Mouse (Mus musculus) ES-Bruce4 (cell line): Measurements from ENCODE around the gene Ltb. TPM values are rescaled to one million over a fixed set of nuclear protein-coding genes. Genes with fewer than 3 reads are reported as not detected.

ENCODE experiments used
- H3K27ac ChIP-seq: 2 replicates; pipeline ENCODE4 v1.5.1; 2012; ENCODE audit warnings: low read length, inconsistent platforms; ENCODE audit not compliant: insufficient read depth
- H3K27me3 ChIP-seq: 2 replicates; pipeline ENCODE4 v1.6.1; 2012; ENCODE audit warnings: mild to moderate bottlenecking, low read length, inconsistent platforms; ENCODE audit not compliant: control insufficient read depth, poor library complexity, insufficient read depth, severe bottlenecking
- H3K36me3 ChIP-seq: 2 replicates; pipeline ENCODE4 v1.6.1; 2012; ENCODE audit warnings: inconsistent platforms, mild to moderate bottlenecking, low read length, moderate library complexity; ENCODE audit not compliant: control insufficient read depth, poor library complexity, insufficient read depth, severe bottlenecking
- H3K4me1 ChIP-seq: one replicate; pipeline ENCODE4 v1.8.1; 2011; ENCODE audit warnings: low read length; ENCODE audit not compliant: control insufficient read depth, insufficient read depth
- H3K4me3 ChIP-seq: 2 replicates; pipeline ENCODE4 v1.5.1; 2011; ENCODE audit warnings: low read depth, mild to moderate bottlenecking, low read length
- H3K9ac ChIP-seq: 2 replicates; pipeline ENCODE4 v1.6.1; 2012; ENCODE audit warnings: low read depth, mild to moderate bottlenecking, inconsistent platforms; ENCODE audit not compliant: poor library complexity, severe bottlenecking
- H3K9me3 ChIP-seq: replicated peaks from 2 replicates; pipeline ENCODE4 v1.6.1; 2012; ENCODE audit warnings: mild to moderate bottlenecking, low read length, inconsistent platforms; ENCODE audit not compliant: control insufficient read depth, poor library complexity, insufficient read depth, severe bottlenecking
- CTCF ChIP-seq: IDR thresholded peaks from one replicate; pipeline ENCODE4 v1.8.1; 2011; ENCODE audit warnings: low read depth, low read length
- EP300 ChIP-seq: IDR thresholded peaks from 2 replicates; pipeline ENCODE4 v1.6.1; 2011; ENCODE audit warnings: low read depth, low read length; ENCODE audit not compliant: insufficient read depth
- POLR2A ChIP-seq: IDR thresholded peaks from one replicate; pipeline ENCODE4 v1.8.1; 2011; ENCODE audit warnings: low read length; ENCODE audit not compliant: insufficient read depth
- polyA plus RNA-seq: library from polyadenylated mRNA; stranded (reverse); fragments of >200 nt; gene quantifications from 2 replicates; pipeline ENCODE4 v1.2.4, GENCODE M21; 2011; ENCODE audit warnings: low read depth; ENCODE audit not compliant: missing spikeins, insufficient read depth, insufficient read length

Gene Ltb
- polyA plus RNA-seq, 1 experiment = 10.7 TPM

GRCm38 (mm10) chr17:35240384-35241304 is 46.4 kb downstream of the Ltb start:
- Histone ChIP-seq H3K4me1 (no peaks in the 10 kb centered on the region), H3K27me3 (no peaks in the 10 kb centered on the region), H3K27ac (peak overlapping the region; percentile 17; the same call in 1 of the 2 replicates), H3K36me3 (peaks cover 28% of the 10 kb centered on the region), H3K4me3 (peak overlapping the region; percentile 56), H3K9me3 (no peaks in the 10 kb centered on the region), H3K9ac (peak overlapping the region; percentile 95)
- TF ChIP-seq EP300 = no peak
- no peak for TF ChIP-seq POLR2A
- TF ChIP-seq CTCF = no peak

- TF ChIP-seq CTCF (no peak), POLR2A (peak; percentile 40)
- peak within 1 kb of the TSS; percentile 99 for H3K4me3 ChIP-seq
- no peaks in the 10 kb centered on the region for H3K27me3 ChIP-seq
- H3K27ac ChIP-seq = peak within 1 kb of the TSS; percentile 59
- H3K9me3 ChIP-seq = no peaks in the 10 kb centered on the region
- peaks cover 36% of the 10 kb centered on the region for H3K36me3 ChIP-seq
- H3K4me1 ChIP-seq = no peaks in the 10 kb centered on the region
- peak within 1 kb of the TSS; percentile 95 for H3K9ac ChIP-seq
Observed at GRCm38 (mm10) chr17:35241305-35242014, 47.2 kb downstream of the Ltb start, which contains the start of gene Ddx39b. TSS of gene Ddx39b (plus strand) at chr17:35241746.

GRCm38 (mm10) chr17:35242015-35242941 is 48.0 kb downstream of the Ltb start:
- no peak for TF ChIP-seq POLR2A
- no peak for TF ChIP-seq CTCF
- TF ChIP-seq EP300 = no peak
- H3K9ac ChIP-seq = peak overlapping the region; percentile 95
- H3K27me3 ChIP-seq = no peaks in the 10 kb centered on the region
- H3K27ac ChIP-seq = peak overlapping the region; percentile 48
- H3K36me3 ChIP-seq = peaks cover 44% of the 10 kb centered on the region
- peak overlapping the region; percentile 99 for H3K4me3 ChIP-seq
- peaks cover 2% of the 10 kb centered on the region for H3K4me1 ChIP-seq
- no peaks in the 10 kb centered on the region for H3K9me3 ChIP-seq

- 0 out of 2 replicates have a peak overlapping the region, but pooled peaks have one; percentile 9 for H3K27ac ChIP-seq
- peaks cover 2% of the 10 kb centered on the region for H3K4me1 ChIP-seq
- peak overlapping the region; percentile 95 for H3K9ac ChIP-seq
- no peaks in the 10 kb centered on the region for H3K27me3 ChIP-seq
- H3K9me3 ChIP-seq = no peaks in the 10 kb centered on the region
- TF ChIP-seq EP300 (no peak), POLR2A (no peak), CTCF (no peak)
- H3K4me3 ChIP-seq = peak overlapping the region; percentile 99
- H3K36me3 ChIP-seq = peaks cover 52% of the 10 kb centered on the region
Observed at GRCm38 (mm10) chr17:35243086-35243485, 48.8 kb downstream of the Ltb start.

GRCm38 (mm10) chr17:35244999-35245398 is 50.8 kb downstream of the Ltb start:
- Histone ChIP-seq H3K27me3 (no peaks in the 10 kb centered on the region), H3K9me3 (no peaks in the 10 kb centered on the region), H3K4me1 (peaks cover 2% of the 10 kb centered on the region), H3K27ac (no peak overlapping the region), H3K4me3 (no peak overlapping the region), H3K9ac (no peak overlapping the region), H3K36me3 (peaks cover 71% of the 10 kb centered on the region)
- TF ChIP-seq POLR2A (no peak), EP300 (no peak), CTCF (no peak)

Other genes with a start within 250 kb of the Ltb start
- gene Hspa1b, start 235.2 kb upstream of the Ltb start, polyA plus RNA-seq = 2.6 and 3.0 TPM in 2 replicates
- gene Gm20481, start 224.5 kb upstream of the Ltb start, polyA plus RNA-seq = not detected in 2 replicates
- 1.9 and 2.5 TPM in 2 replicates for gene Hspa1a, start 222.3 kb upstream of the Ltb start, polyA plus RNA-seq
- 0.25 TPM in 1 of 2 replicates, not detected in the other for gene Hspa1l, start 221.7 kb upstream of the Ltb start, polyA plus RNA-seq
- 163 and 166 TPM in 2 replicates for gene Lsm2, start 212.6 kb upstream of the Ltb start, polyA plus RNA-seq
- 108 and 123 TPM in 2 replicates for gene Vars, start 193.5 kb upstream of the Ltb start, polyA plus RNA-seq
- gene Vwa7, start 177.9 kb upstream of the Ltb start, polyA plus RNA-seq = 0.30 and 0.33 TPM in 2 replicates
- gene Sapcd1, start 166.4 kb upstream of the Ltb start, polyA plus RNA-seq = 1.7 and 3.9 TPM in 2 replicates
- 6.7 and 7.4 TPM in 2 replicates for gene Msh5, start 147.7 kb upstream of the Ltb start, polyA plus RNA-seq
- 173 and 182 TPM in 2 replicates for gene Clic1, start 144.5 kb upstream of the Ltb start, polyA plus RNA-seq
- gene Ddah2, start 135.4 kb upstream of the Ltb start, polyA plus RNA-seq = 92.5 and 101 TPM in 2 replicates
- 3.7 and 4.0 TPM in 2 replicates for gene Ly6g6c, start 129.1 kb upstream of the Ltb start, polyA plus RNA-seq
- 2.8 and 3.3 TPM in 2 replicates for gene Mpig6b, start 128.3 kb upstream of the Ltb start, polyA plus RNA-seq
- gene Ly6g6e, start 117.5 kb upstream of the Ltb start, polyA plus RNA-seq = 27.5 and 31.2 TPM in 2 replicates
- gene Ly6g6d, start 116.4 kb upstream of the Ltb start, polyA plus RNA-seq = 1.3 and 1.9 TPM in 2 replicates
- gene Ly6g6f, start 108.8 kb upstream of the Ltb start, polyA plus RNA-seq = not detected in 2 replicates
- gene Abhd16a, start 105.2 kb upstream of the Ltb start, polyA plus RNA-seq = 12.7 and 15.6 TPM in 2 replicates
- not detected in 2 replicates for gene Ly6g5c, start 86.2 kb upstream of the Ltb start, polyA plus RNA-seq
- not detected in 2 replicates for gene Ly6g5b, start 79.0 kb upstream of the Ltb start, polyA plus RNA-seq
- gene Gpank1, start 73.0 kb upstream of the Ltb start, polyA plus RNA-seq = 18.9 and 19.1 TPM in 2 replicates
- gene Csnk2b, start 72.4 kb upstream of the Ltb start, polyA plus RNA-seq = 146 and 173 TPM in 2 replicates
- gene D17H6S53E, start 68.1 kb upstream of the Ltb start, polyA plus RNA-seq = 4.3 and 8.1 TPM in 2 replicates
- gene Apom, start 62.4 kb upstream of the Ltb start, polyA plus RNA-seq = not detected in 2 replicates
- gene Bag6, start 59.3 kb upstream of the Ltb start, polyA plus RNA-seq = 231 and 262 TPM in 2 replicates
- 236 and 256 TPM in 2 replicates for gene Prrc2a, start 29.5 kb upstream of the Ltb start, polyA plus RNA-seq
- 2.1 TPM in 1 of 2 replicates, not detected in the other for gene Aif1, start 18.4 kb upstream of the Ltb start, polyA plus RNA-seq
- gene Lst1, start 6.0 kb upstream of the Ltb start, polyA plus RNA-seq = 2.3 and 2.5 TPM in 2 replicates
- gene Tnf, start 7.6 kb downstream of the Ltb start, polyA plus RNA-seq = not detected in 2 replicates
- 0.64 TPM in 1 of 2 replicates, not detected in the other for gene Lta, start 10.9 kb downstream of the Ltb start, polyA plus RNA-seq
- not detected in 2 replicates for gene Gm16181, start 26.4 kb downstream of the Ltb start, polyA plus RNA-seq
- gene Atp6v1g2, start 39.2 kb downstream of the Ltb start, polyA plus RNA-seq = 2.3 and 4.2 TPM in 2 replicates
- 7.9 and 12.5 TPM in 2 replicates for gene Nfkbil1, start 41.4 kb downstream of the Ltb start, polyA plus RNA-seq
- 245 and 258 TPM in 2 replicates for gene Ddx39b, start 47.3 kb downstream of the Ltb start, polyA plus RNA-seq
- 19.8 and 23.1 TPM in 2 replicates for gene H2-D1, start 68.3 kb downstream of the Ltb start, polyA plus RNA-seq
- not detected in 2 replicates for gene H2-Q1, start 126.0 kb downstream of the Ltb start, polyA plus RNA-seq
- 5.6 and 5.8 TPM in 2 replicates for gene H2-Q2, start 147.8 kb downstream of the Ltb start, polyA plus RNA-seq
- gene H2-Q4, start 185.2 kb downstream of the Ltb start, polyA plus RNA-seq = 10.0 and 11.6 TPM in 2 replicates
- 2.1 and 2.2 TPM in 2 replicates for gene H2-Q6, start 230.4 kb downstream of the Ltb start, polyA plus RNA-seq
- gene H2-Q7, start 244.7 kb downstream of the Ltb start, polyA plus RNA-seq = 4.9 and 5.0 TPM in 2 replicates